Mouse (Mus musculus): ENCODE data around the gene Mypop. TPM values are rescaled to one million over a fixed set of nuclear protein-coding genes. Genes with fewer than 3 reads are reported as not detected.

Mypop gene
- total RNA-seq, 4 experiments from 2014 or later, result 3.6 to 4.3 (median 4.3) TPM

DNA sequence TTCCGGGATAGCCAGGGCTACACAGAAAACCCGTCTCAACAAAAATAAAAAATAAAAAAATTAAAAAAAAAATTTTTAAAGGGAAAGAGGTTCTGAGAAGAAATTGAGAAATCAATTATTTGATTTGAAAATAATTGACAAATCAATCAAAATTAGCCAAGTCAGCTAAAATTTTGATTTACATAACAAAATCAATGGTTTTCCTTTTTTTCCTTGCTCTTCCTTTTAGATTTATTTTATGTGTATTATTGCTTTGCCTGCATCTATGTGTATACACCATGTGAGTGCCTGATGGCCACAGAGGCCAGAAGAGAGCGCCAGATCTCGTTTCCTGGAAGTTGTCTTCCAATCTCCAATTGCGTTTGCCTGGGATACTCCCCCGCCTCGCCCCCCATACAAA, 26.9 kb downstream of the Mypop start:
- no peak for DNase-seq (ENCODE audit: low spot score)

- DNase-seq (ENCODE audit: low spot score), result no peak
Measured at GRCm38 (mm10) chr7:19021048-19021447, 30.0 kb downstream of the Mypop start.

DNA sequence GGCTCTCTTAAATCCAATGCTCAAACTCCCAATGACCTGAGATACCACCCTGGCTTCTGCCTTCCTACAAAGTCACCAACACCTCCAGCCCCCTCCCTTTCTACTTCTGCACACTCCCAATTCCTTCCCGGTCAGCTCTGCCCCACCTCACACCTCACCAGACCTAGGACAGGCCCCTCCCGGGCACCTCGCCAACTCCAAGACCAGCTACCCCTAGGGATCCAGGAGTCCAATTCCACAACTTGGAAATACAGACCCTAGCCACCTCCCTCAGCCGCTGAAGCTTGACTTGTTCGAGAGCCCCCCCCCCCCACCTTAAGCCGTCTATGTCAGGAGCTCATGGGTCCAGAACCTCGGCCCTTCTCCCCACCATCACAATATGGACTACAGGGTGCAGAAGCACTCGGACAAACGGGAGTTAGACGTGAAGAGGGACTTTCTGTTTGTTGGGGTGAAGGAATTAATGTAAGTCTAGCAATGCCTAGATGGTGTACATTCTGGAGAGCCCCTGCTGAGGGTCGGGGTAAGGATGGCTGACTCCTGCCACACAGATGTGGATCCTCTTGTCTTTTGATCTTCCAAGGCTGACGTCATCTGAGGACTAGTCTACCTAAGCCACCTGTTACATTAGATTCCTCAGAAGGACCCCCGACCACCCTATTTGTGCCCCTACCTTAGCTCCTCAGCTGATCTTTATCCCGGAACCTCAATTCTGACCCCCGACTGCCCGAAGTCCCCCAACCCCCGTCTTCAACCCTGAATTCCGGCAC, 31.3 kb downstream of the Mypop start:
- DNase-seq (ENCODE audit: low spot score), result no peak

DNA sequence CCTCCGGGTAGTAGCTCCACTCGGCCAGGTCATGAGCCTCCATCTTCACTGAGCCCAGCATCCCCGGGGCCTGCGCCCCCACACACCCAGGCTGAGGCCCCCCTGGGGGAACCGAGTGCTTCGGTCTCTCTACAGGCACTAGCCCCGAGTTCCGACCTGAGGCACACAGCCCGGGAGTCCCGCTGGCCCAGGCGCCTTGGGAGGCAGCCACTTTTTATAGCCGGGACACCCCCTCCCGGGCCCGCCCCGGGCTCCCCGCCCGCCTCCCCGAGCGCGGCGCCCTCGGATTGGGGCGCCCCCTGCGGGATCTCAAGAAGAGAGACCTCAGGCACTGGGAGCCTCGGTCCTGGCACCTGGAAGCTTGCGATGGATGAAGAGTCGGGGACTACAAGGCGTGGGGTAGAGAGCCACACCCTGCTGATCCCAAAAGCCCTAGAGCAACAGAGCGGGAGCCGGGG, 32.3 kb downstream of the Mypop start, which contains the start of gene Foxa3:
TSS of gene Foxa3 (minus strand) at position 182 of the 458 bp plus-strand sequence.
- DNase-seq (ENCODE audit: low spot score), result no peak

GRCm38 (mm10) chr7:19024096-19024506, 33.1 kb downstream of the Mypop start, which contains the start of gene Sympk:
Sympk (plus strand) TSS chr7:19024377.
- DNase-seq (ENCODE audit: low spot score), result peak; percentile 93

DNA sequence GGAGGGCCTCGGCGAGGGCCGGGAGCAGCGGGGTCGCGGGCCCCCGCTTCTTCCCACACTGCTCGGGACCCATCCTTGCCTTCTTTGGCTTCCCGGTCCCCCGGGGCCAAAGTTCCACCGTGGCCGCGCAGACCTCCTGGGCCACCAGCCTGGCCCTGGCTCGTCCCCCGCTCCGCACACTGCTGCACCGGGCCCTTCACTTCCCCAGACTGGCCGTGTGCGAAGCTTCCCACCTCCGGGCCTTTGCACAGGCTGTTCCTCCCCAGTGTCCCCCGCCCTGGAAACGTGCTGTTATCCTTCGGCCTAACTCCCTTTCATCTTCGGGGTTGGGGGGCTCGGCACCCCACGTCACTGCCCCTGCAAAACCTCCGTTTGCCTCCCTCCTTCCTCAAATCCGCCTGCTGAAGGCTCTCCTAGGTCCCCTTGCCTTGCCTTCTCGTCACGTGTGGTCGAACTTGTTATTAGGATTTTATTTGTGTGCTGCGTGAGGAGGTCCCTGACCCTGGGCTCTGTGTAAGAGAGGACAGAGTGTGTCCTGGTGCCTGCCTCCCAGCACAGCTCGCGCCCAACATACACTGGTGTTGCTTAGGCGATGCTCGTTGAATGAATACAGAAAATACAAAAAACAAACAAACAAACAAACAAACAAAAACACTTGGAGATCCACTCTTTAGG, 33.7 kb downstream of the Mypop start:
- no peak for DNase-seq (ENCODE audit: low spot score)

GRCm38 (mm10) chr7:19028067-19028466, 37.0 kb downstream of the Mypop start:
- no peak for DNase-seq (ENCODE audit: low spot score)

DNA sequence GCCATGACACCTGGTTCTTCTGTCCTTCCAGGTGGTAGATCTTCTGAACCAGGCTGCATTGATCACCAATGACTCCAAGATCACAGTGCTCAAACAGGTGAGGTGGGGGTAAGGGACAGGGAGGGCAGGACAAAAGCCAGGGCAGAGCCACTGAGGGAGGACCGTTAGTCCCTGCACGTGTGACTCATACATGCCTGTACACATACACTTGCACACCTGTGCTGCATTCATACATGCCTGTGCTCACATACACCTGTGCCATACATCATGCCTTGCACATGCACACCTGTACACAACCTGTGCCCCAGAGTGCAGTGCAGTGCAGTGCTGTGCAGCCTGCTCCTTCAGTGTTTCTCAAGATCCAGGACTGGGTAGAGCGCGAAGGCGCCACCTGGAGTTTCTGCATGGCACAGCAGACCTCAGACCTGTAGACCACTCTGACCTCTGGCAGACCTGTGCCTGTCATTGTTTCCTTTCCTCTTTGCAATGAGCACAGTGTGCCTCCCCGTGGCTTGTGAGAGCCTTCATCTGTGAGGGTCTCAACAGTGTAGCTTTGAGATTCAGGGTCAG, 38.1 kb downstream of the Mypop start:
- no peak for DNase-seq (ENCODE audit: low spot score)

DNA sequence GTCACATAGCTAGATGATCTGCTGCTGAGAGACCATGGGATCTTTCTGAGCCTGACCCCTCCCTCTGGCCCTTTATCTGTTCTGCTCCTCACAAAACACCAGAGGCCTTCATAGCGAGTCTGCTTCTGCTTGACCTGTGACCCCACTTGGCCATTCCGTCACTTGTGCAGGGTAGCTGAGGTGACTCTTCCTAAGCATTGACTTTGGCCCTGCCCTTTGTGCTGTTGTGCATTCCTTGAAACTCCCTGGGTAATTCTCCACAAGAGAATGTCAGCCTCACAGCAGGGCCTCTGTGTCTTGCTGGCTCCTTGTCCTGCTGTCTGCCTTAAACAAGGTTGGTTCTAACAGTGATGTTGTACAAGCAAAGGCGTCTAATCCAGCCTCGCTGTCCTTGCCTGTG, 40.6 kb downstream of the Mypop start:
- no peak for DNase-seq (ENCODE audit: low spot score)

GRCm38 (mm10) chr7:19044616-19045015, 53.6 kb downstream of the Mypop start:
- no peak for DNase-seq (ENCODE audit: low spot score)

- no peak for DNase-seq (ENCODE audit: low spot score)
Measured at GRCm38 (mm10) chr7:19046286-19047069, 55.4 kb downstream of the Mypop start.

DNA sequence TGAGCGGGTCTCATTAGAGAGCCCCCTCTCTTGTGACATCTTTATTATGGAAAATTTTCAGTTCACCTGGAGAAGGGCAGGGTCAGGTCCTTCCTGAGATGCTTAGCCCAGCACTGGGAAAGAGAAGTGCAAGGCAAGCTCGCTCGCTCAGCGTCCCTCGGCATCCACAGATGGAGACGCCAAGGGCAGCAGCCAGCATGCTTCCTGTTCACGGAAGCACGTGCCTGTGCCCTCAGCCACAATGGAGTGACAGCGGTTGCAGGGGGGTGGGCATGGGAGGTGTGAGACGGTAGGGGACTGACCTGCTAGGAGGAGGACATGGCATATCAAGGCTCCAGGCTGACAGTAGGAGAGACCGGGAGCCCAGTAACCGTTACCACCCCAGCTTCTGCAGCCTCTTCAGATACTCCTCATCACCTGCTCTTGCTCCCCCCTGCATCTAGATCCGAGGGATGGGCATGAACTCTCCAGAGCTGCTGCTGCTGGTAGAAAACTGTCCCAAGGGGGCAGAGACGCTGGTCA, 57.0 kb downstream of the Mypop start:
- no peak for DNase-seq (ENCODE audit: low spot score)

DNA sequence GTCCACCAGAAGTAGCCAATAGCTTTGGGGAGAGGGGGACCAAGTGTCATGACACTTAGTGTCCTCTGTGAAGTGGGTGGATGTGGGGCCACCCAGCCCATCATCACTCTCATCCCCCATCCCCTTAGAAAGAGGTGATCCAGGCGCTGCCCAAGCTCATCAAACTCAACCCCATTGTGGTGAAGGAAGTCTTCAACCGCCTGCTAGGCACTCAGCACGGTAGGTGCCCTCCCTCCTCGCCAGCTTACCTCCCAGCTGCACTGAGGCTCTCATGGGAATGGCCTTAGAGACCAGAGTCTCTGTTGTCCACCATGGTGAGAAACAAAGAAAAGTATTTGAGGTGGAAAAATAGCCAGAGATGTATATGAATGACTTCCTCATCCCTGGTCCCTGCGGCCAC, 58.2 kb downstream of the Mypop start:
- no peak for DNase-seq (ENCODE audit: low spot score)

DNA sequence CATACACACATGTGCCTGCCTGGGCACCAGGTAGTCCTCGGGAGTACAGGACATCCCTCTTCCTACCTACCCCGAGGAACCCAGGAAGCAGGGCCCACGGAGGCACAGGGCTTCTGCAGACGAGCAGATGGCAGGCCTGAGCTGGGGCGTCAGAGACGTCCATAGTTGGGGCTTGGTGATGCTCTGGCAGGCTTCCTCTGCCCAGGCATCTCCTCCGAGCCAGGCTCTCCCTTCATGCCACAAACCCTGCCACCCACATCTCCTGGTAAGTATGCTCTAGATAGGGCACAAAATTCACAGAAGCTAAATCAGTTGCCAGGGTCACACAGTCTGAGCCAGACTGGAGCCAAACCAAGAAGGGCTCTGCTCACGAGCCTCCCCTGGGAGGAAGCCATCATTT, 59.1 kb downstream of the Mypop start:
- no peak for DNase-seq (ENCODE audit: low spot score)

GRCm38 (mm10) chr7:19051161-19051560, 60.1 kb downstream of the Mypop start:
- no peak for DNase-seq (ENCODE audit: low spot score)

Other genes starting within 250 kb of the Mypop start
- gene Psg19, start 192.7 kb upstream of the Mypop start, total RNA-seq (2022), result not detected
- gene Psg17, start 169.6 kb upstream of the Mypop start, total RNA-seq (2022), result not detected
- 1 to 10 TPM; 5.7 to 7.5 (median 7.0) TPM for gene Mill2, start 151.3 kb upstream of the Mypop start, total RNA-seq (2022)
- gene Pglyrp1, start 119.9 kb upstream of the Mypop start, total RNA-seq (2022), result 1 to 10 TPM; 1.1 to 6.7 (median 1.6) TPM
- 10 to 100 TPM in 1 of 4 experiments, 1 to 10 TPM in 3; 7.4 to 10.7 (median 8.9) TPM for gene Ccdc61, start 80.8 kb upstream of the Mypop start, total RNA-seq (2022)
- 1 to 10 TPM; 3.2 to 5.5 (median 5.1) TPM for gene Nova2, start 65.4 kb upstream of the Mypop start, total RNA-seq (2022)
- not detected for gene Nanos2, start 3.8 kb upstream of the Mypop start, total RNA-seq (2022)
- 10 to 100 TPM; 20.6 to 24.3 (median 22.9) TPM for gene Irf2bp1, start 12.8 kb downstream of the Mypop start, total RNA-seq (2022)
- gene Foxa3, start 32.3 kb downstream of the Mypop start, total RNA-seq (2022), result not detected
- 10 to 100 TPM; 79.6 to 99.9 (median 98.8) TPM for gene Sympk, start 33.1 kb downstream of the Mypop start, total RNA-seq (2022)
- not detected for gene Rsph6a, start 63.4 kb downstream of the Mypop start, total RNA-seq (2022)
- gene Dmwd, start 85.0 kb downstream of the Mypop start, total RNA-seq (2022), result 10 to 100 TPM; 49.9 to 57.5 (median 54.0) TPM
- 100 to 1,000 TPM; 532 to 655 (median 581) TPM for gene Dmpk, start 92.6 kb downstream of the Mypop start, total RNA-seq (2022)
- 1 to 10 TPM; 5.8 to 9.9 (median 7.8) TPM for gene Six5, start 103.3 kb downstream of the Mypop start, total RNA-seq (2022)
- gene Gm4969, start 127.1 kb downstream of the Mypop start, total RNA-seq (2022), result not detected
- 1 to 10 TPM; 4.2 to 6.0 (median 5.3) TPM for gene Fbxo46, start 128.6 kb downstream of the Mypop start, total RNA-seq (2022)
- gene Qpctl, start 158.0 kb downstream of the Mypop start, total RNA-seq (2022), result 1 to 10 TPM; 4.1 to 4.7 (median 4.5) TPM
- gene Snrpd2, start 158.5 kb downstream of the Mypop start, total RNA-seq (2022), result 10 to 100 TPM; 63.5 to 76.4 (median 68.8) TPM
- under 1 TPM; 0.09 to 0.29 (median 0.26) TPM for gene Gipr, start 174.9 kb downstream of the Mypop start, total RNA-seq (2022)
- gene Eml2, start 185.2 kb downstream of the Mypop start, total RNA-seq (2022), result 10 to 100 TPM; 32.0 to 45.7 (median 35.7) TPM
- gene Gpr4, start 221.3 kb downstream of the Mypop start, total RNA-seq (2022), result 1 to 10 TPM; 3.3 to 8.5 (median 7.4) TPM
- 10 to 100 TPM; 61.4 to 77.3 (median 68.1) TPM for gene Opa3, start 237.1 kb downstream of the Mypop start, total RNA-seq (2022)